Comparison of ENCODE assay signal across 17 mouse cellular contexts in the genomic region with DNA sequence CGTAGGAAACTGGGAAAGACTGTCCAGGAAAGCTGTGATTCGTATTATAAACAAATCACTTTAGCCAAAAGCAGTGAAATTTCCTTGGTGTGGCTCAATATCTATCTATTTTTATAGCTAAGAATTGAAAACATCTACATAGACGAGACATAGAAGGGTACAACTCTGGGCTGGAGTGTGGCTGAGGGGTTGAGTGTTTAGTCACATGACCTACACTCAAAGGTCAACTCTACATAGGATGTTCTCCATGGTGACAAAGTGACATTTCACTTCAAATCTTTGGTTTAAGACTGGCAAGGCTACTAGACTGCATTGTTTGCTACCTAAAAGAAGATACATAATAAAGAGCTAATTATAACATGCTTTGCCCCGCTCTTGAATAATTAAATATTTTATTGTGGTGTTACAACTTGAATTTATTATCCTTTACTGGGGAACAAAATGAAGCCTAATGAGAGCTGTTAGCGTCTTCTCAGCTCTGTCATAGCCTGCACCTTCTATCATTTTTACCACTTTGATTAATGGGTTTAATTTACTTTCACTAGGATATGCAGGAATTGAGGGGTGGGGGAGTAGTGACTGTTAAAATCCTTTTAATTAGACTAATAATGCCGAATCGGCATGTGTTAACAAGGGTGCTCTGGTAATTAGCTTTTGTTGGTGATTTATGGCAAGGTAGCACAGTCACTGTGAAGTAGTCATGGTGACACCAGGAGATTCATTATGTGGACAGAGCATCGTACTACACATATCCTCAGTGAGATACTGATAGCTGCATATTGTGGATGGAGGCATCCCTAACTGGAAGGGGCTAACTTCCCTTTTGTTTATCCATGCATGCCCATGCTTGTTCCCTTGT. TPM values are rescaled to one million over a fixed set of nuclear protein-coding genes. Genes with fewer than 3 reads are reported as not detected.
"Had no signal": no experiment of that assay in that cellular context is flagged by ENCODE, and none has a peak within 500 bp of the region (broad histone marks: within the 10 kb centered on the region; RNA-seq: fewer than 3 reads in every experiment).

No protein-coding gene starts in this region.

- H3K36me3 ChIP-seq: limb, embryonic 10.5 days; liver, embryonic 15.5 days; midbrain, embryonic 13.5 days had no signal

- H3K4me1 ChIP-seq: limb, embryonic 10.5 days; liver, embryonic 15.5 days; midbrain, embryonic 13.5 days had no signal

- H3K27ac ChIP-seq: left cerebral cortex, adult 2 months; limb, embryonic 10.5 days; liver, embryonic 15.5 days; midbrain, embryonic 13.5 days; stomach, postnatal 0 days had no signal

- ATAC-seq: lung, postnatal 0 days; midbrain, embryonic 13.5 days had no signal

- DNase-seq: kidney, adult 8-10 months; kidney, postnatal 10 days; lung, adult 2 months; lung, postnatal 36 days; thymus, postnatal 14 days had no signal

- H3K4me2 ChIP-seq: liver, embryonic 11.5 days; liver, embryonic 15.5 days; midbrain, embryonic 13.5 days had no signal

- H3K9ac ChIP-seq: liver, embryonic 15.5 days; midbrain, embryonic 13.5 days had no signal

- H3K9me3 ChIP-seq: limb, embryonic 10.5 days; liver, embryonic 15.5 days; midbrain, embryonic 13.5 days had no signal

- H3K27me3 ChIP-seq: liver, embryonic 15.5 days; midbrain, embryonic 13.5 days had no signal

- H3K4me3 ChIP-seq: left cerebral cortex, adult 2 months; limb, embryonic 10.5 days; liver, embryonic 15.5 days; midbrain, embryonic 13.5 days had no signal

RNA-seq across cellular contexts. Expression of a gene that starts 57.7 kb away (rescaled TPM):
- polyA plus RNA-seq: large intestine, adult 2 months; limb, embryonic 10.5 days; limb, embryonic 14.5 days; liver, embryonic 11.5 days; liver, embryonic 15.5 days; lung, adult 2 months; lung, postnatal 0 days; midbrain, embryonic 13.5 days; midbrain, postnatal 0 days; neural tube, embryonic 11.5 days; stomach, postnatal 0 days; urinary bladder, adult 2 months had no signal
